Mouse (Mus musculus) spleen, adult 2 months (tissue): ENCODE measurements around the gene Hoxc9.

Experiments used
- CTCF ChIP-seq: fragments of 200-500 bp; IDR thresholded peaks from 2 replicates; pipeline ENCODE4 v1.5.1; 2011; ENCODE audit warnings: mild to moderate bottlenecking, inconsistent platforms; ENCODE audit not compliant: insufficient read depth, insufficient read length, insufficient replicate concordance; ENCODE audit errors: extremely low read depth
- POLR2A ChIP-seq: fragments of 200-500 bp; IDR thresholded peaks from 2 replicates; pipeline ENCODE4 v1.6.1; 2011; ENCODE audit warnings: low read depth, low read length, inconsistent platforms

DNA sequence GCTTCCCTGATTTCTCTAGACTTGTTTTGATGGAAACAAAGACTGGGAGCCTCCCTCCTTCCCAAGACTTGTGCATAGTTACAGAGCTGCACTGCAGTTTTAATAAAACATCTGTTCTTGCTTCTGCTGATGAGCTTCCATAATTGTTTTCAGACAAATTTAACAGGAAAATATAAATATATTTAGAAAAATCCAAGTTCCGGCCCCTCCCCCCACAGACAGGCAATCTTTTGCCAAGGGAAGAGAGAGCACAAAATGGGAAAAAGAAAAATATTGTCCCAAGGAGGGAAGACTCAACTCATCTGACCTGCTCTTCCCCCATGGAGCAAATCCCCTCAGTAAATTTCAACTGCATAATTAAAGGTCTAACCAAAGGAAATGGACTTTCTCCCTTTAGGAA lies 30.1 kb downstream of the Hoxc9 start:
- TF ChIP-seq CTCF = no peak
- no peak for TF ChIP-seq POLR2A
